Mouse (Mus musculus): ENCODE measurements around the gene Ets2. TPM values are rescaled to one million over a fixed set of nuclear protein-coding genes. Genes with fewer than 3 reads are reported as not detected.

Gene Ets2
- polyA plus RNA-seq, 1 experiment from 2014 or later = 20.9 TPM

DNA sequence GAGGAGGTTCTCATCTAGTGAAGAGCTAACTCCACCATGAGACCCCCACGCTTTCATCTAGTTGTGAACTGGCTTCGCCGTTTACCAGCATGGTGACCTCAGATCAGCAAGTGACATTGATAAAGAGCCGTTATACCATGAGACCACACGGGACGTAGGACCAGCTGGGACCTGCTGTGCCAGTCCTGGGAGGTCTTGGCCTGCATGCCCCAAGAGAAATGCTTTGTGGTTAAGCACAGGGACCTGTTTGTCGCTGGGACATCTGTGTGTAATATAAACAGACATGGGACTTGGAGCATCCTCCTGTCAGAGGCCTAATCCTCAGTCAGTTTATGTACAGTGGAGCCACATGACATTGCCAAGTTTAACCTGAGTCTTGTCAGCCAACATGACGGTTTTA lies 18.7 kb downstream of the Ets2 start:
- H3K4me3 ChIP-seq (replicated peaks; ENCODE audit: low read length) = no peak overlapping the region
- no peak overlapping the region for H3K9ac ChIP-seq (replicated peaks; ENCODE audit: low read depth, low read length)
- peaks cover 21% of the 10 kb centered on the region for H3K36me3 ChIP-seq (ENCODE audit: control insufficient read depth, insufficient read depth)
- 91% methylated on average over 8 of the region's 8 CpGs for WGBS
- H3K4me2 ChIP-seq (ENCODE audit: low read length) = no peak overlapping the region
- ATAC-seq = no peak
- no peak overlapping the region for H3K27ac ChIP-seq (ENCODE audit: low read length)
- peaks cover 2% of the 10 kb centered on the region; the same call in 1 of the 2 replicates for H3K9me3 ChIP-seq (ENCODE audit: control insufficient read depth, low read length)
- H3K4me1 ChIP-seq (replicated peaks; ENCODE audit: control insufficient read depth, insufficient read depth, low read length) = no peaks in the 10 kb centered on the region
- no peaks in the 10 kb centered on the region for H3K27me3 ChIP-seq (replicated peaks; ENCODE audit: control insufficient read depth, insufficient read depth, low read length)

DNA sequence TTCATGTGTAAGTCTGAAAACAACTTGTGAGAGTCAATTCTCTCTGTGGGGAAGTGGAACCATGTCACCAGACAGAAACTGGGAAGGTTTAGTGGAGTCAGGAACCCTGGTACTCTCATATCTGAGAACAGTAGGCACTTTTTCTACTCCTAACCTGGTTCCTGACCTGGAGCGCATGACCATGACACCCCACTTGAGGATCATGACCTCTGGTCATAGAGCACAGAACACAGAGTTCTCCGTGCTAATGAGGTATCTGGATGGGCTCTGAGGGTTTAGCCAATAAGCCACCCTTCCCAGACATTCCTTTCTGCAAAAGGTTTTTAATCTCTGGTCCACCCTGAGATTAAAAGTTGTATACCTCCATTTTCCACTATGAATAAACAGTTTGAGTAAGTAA lies 22.4 kb downstream of the Ets2 start:
- H3K36me3 ChIP-seq (ENCODE audit: control insufficient read depth, insufficient read depth) = peaks cover 3% of the 10 kb centered on the region; the same call in 1 of the 2 replicates
- no peak overlapping the region for H3K27ac ChIP-seq (ENCODE audit: low read length)
- ATAC-seq = no peak
- H3K9ac ChIP-seq (replicated peaks; ENCODE audit: low read depth, low read length) = no peak overlapping the region
- H3K4me2 ChIP-seq (ENCODE audit: low read length) = no peak overlapping the region
- 83% methylated on average over 2 of the region's 2 CpGs for WGBS
- no peaks in the 10 kb centered on the region for H3K27me3 ChIP-seq (replicated peaks; ENCODE audit: control insufficient read depth, insufficient read depth, low read length)
- H3K4me3 ChIP-seq (replicated peaks; ENCODE audit: low read length) = no peak overlapping the region
- peaks cover 2% of the 10 kb centered on the region; the same call in 1 of the 2 replicates for H3K9me3 ChIP-seq (ENCODE audit: control insufficient read depth, low read length)
- no peaks in the 10 kb centered on the region for H3K4me1 ChIP-seq (replicated peaks; ENCODE audit: control insufficient read depth, insufficient read depth, low read length)

DNA sequence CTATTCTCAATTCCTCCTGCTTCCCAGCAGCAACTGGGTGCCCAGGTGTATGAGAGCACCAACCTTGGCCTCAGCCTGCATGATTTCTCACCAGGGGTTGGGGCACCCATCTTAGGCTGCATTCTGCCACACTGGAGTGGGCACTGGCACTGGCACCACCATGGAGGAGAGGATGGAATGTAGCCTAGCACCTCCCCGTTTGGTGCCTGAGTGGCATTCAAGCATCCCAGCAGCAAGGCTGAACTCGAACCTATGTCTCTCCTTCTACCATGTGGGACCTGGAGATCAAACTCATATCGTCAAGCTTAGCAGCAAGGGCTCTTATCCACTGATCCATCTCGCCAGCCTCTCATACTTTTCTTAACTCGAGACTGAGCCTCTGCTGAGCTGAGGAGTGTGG lies 22.9 kb downstream of the Ets2 start:
- Histone ChIP-seq H3K4me3 (replicated peaks; ENCODE audit: low read length) (no peak overlapping the region), H3K4me2 (ENCODE audit: low read length) (no peak overlapping the region), H3K9ac (replicated peaks; ENCODE audit: low read depth, low read length) (no peak overlapping the region), H3K27ac (ENCODE audit: low read length) (no peak overlapping the region), H3K9me3 (ENCODE audit: control insufficient read depth, low read length) (peaks cover 2% of the 10 kb centered on the region; the same call in 1 of the 2 replicates), H3K36me3 (ENCODE audit: control insufficient read depth, insufficient read depth) (peaks cover 3% of the 10 kb centered on the region; the same call in 1 of the 2 replicates), H3K27me3 (replicated peaks; ENCODE audit: control insufficient read depth, insufficient read depth, low read length) (no peaks in the 10 kb centered on the region), H3K4me1 (replicated peaks; ENCODE audit: control insufficient read depth, insufficient read depth, low read length) (no peaks in the 10 kb centered on the region)
- ATAC-seq = no peak
- 83% methylated on average over 5 of the region's 5 CpGs for WGBS

DNA sequence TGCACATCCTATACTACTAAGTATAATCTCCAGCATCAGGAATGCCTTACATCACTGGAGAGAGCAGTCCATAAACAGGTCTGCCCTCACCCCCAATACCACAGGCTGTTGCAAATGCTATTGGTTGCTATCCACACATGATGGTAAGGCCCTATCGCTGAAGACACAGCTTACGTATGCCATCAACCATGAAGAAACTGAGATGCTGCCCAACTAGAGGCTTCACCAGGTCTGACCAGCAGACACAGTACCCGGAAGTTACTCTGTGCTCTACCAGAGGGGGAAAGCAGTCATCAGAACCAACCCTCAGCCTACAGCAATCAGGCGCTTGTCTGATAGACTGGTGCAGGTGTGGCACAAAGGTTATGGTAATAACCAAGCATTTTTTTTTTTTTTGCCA lies 24.9 kb downstream of the Ets2 start:
- Histone ChIP-seq H3K27ac (ENCODE audit: low read length) (no peak overlapping the region), H3K9me3 (ENCODE audit: control insufficient read depth, low read length) (peaks cover 2% of the 10 kb centered on the region; the same call in 1 of the 2 replicates), H3K4me1 (replicated peaks; ENCODE audit: control insufficient read depth, insufficient read depth, low read length) (no peaks in the 10 kb centered on the region), H3K4me3 (replicated peaks; ENCODE audit: low read length) (no peak overlapping the region), H3K36me3 (ENCODE audit: control insufficient read depth, insufficient read depth) (no peaks in the 10 kb centered on the region), H3K9ac (replicated peaks; ENCODE audit: low read depth, low read length) (no peak overlapping the region), H3K4me2 (ENCODE audit: low read length) (no peak overlapping the region), H3K27me3 (replicated peaks; ENCODE audit: control insufficient read depth, insufficient read depth, low read length) (no peaks in the 10 kb centered on the region)
- 96% methylated on average over 4 of the region's 4 CpGs for WGBS
- no peak for ATAC-seq

DNA sequence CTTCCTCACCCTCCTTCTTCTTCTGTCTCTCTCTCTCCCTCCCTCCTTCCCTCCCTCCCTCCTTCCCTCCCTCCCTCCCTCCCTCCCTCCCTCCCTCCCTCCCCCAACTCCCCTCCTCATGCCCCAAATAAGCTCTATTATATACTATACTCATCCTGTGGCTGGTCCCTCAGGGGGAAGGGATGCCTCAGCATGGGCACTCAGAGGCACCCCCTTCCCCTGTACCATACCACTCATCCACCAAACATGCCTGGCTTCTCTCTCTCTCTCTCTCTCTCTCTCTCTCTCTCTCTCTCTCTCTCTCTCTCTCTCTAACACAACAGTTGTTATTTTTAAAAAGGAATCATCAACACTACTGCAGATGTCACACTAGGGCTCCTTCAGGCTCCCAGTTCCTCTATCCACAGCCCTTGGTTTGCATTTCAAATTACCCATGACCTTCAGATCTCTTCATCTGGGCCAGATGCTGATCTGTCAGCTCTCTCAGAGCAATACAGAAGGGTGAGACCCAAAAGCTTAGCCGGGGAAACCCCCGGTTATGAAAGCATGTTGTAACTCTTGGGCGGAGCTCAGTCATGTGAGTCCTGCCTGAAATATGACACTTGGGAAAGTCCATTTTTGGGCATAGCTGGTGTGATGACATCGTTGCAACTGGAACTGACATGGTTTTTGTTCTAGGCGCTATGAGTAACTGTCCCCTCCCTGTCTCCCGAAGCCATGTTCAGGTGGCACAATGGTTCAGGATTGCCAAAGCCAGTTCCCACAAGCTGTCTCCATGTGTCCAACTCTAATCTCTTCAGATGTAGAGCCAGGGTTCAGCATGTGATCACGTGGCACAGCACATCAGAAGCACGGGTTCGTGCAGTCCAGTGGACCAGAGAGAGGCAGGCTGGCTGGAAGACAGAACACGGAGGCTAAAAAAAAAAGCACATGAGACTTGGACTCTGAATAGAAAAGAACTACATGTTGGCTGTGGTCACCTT lies 26.9 kb downstream of the Ets2 start:
- no peak for ATAC-seq
- H3K4me1 ChIP-seq (replicated peaks; ENCODE audit: control insufficient read depth, insufficient read depth, low read length) = no peaks in the 10 kb centered on the region
- peaks cover 2% of the 10 kb centered on the region; the same call in 1 of the 2 replicates for H3K9me3 ChIP-seq (ENCODE audit: control insufficient read depth, low read length)
- 81% methylated on average over 10 of the region's 10 CpGs for WGBS
- H3K4me2 ChIP-seq (ENCODE audit: low read length) = no peak overlapping the region
- no peak overlapping the region for H3K9ac ChIP-seq (replicated peaks; ENCODE audit: low read depth, low read length)
- H3K36me3 ChIP-seq (ENCODE audit: control insufficient read depth, insufficient read depth) = no peaks in the 10 kb centered on the region
- no peak overlapping the region for H3K27ac ChIP-seq (ENCODE audit: low read length)
- no peaks in the 10 kb centered on the region; the same call in 1 of the 2 replicates for H3K27me3 ChIP-seq (replicated peaks; ENCODE audit: control insufficient read depth, insufficient read depth, low read length)
- no peak overlapping the region for H3K4me3 ChIP-seq (replicated peaks; ENCODE audit: low read length)

DNA sequence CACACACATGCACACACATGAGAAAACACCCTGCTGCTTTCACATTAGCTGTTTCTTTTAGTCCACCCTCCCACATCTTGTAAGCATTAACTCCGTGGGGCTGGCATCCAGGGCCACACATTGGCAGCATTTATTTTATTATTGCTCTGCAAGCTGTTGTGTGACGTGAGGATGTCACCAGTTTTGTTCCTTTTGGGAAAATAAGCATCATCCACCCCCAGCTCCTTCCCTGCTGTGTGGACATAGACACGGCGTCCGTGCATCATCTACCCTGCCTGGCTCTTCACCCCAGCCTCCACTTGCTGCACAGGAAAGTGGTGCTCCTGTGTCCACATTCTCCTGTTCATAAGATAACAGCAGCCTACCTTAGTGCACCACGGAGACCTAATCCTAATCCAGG lies 27.9 kb downstream of the Ets2 start:
- no peaks in the 10 kb centered on the region for H3K4me1 ChIP-seq (replicated peaks; ENCODE audit: control insufficient read depth, insufficient read depth, low read length)
- 68% methylated on average over 6 of the region's 6 CpGs for WGBS
- peaks cover 2% of the 10 kb centered on the region; the same call in 1 of the 2 replicates for H3K9me3 ChIP-seq (ENCODE audit: control insufficient read depth, low read length)
- no peaks in the 10 kb centered on the region for H3K36me3 ChIP-seq (ENCODE audit: control insufficient read depth, insufficient read depth)
- H3K4me2 ChIP-seq (ENCODE audit: low read length) = no peak overlapping the region
- no peak for ATAC-seq
- no peak overlapping the region for H3K4me3 ChIP-seq (replicated peaks; ENCODE audit: low read length)
- no peak overlapping the region for H3K27ac ChIP-seq (ENCODE audit: low read length)
- H3K27me3 ChIP-seq (replicated peaks; ENCODE audit: control insufficient read depth, insufficient read depth, low read length) = no peaks in the 10 kb centered on the region; the same call in 1 of the 2 replicates
- H3K9ac ChIP-seq (replicated peaks; ENCODE audit: low read depth, low read length) = no peak overlapping the region

DNA sequence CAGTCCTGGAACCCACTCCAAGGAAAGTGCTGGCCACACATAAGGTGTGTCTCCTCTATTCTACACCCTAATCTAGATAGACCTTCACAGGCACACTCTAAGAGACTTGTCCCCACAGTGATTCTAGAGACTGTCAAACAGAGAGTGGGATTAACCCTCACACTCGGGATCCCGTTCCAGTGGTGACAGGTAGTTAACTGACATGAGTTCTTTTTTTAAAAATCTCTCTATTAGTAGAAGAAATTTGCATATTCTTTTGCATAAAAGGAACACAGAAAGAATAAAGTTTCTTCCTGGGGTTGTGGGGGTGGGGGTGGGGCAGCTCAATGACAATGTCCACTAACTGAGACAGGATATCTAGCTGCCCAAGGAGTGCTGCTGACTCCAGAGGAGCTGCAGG lies 32.9 kb downstream of the Ets2 start:
- WGBS = 52% methylated on average over 2 of the region's 2 CpGs
- H3K4me1 ChIP-seq (replicated peaks; ENCODE audit: control insufficient read depth, insufficient read depth, low read length) = peaks cover 2% of the 10 kb centered on the region; the same call in 1 of the 2 replicates
- H3K9me3 ChIP-seq (ENCODE audit: control insufficient read depth, low read length) = peaks cover 2% of the 10 kb centered on the region; the same call in 1 of the 2 replicates
- H3K9ac ChIP-seq (replicated peaks; ENCODE audit: low read depth, low read length) = no peak overlapping the region
- no peak overlapping the region for H3K27ac ChIP-seq (ENCODE audit: low read length)
- no peaks in the 10 kb centered on the region for H3K36me3 ChIP-seq (ENCODE audit: control insufficient read depth, insufficient read depth)
- H3K27me3 ChIP-seq (replicated peaks; ENCODE audit: control insufficient read depth, insufficient read depth, low read length) = no peaks in the 10 kb centered on the region; the same call in 1 of the 2 replicates
- H3K4me2 ChIP-seq (ENCODE audit: low read length) = no peak overlapping the region
- ATAC-seq = no peak
- H3K4me3 ChIP-seq (replicated peaks; ENCODE audit: low read length) = no peak overlapping the region

DNA sequence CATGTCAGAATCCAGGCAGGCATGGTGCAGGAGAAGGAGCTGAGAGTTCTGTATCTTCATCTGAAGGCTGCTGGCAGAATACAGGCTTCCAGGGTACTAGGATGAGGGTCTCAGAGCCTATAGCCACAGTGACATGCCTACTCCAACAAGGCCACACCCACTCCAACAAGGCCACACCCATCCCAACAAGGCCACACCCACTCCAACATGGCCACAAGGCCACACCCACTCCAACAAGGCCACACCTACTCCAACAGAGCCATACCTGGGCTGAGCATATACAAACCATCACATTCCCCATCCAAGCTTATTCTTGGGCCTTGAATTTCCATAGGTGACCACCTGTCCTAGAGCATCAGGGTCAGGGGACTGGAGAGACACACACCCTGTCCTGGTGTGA lies 34.2 kb downstream of the Ets2 start:
- H3K4me3 ChIP-seq (replicated peaks; ENCODE audit: low read length) = no peak overlapping the region
- H3K36me3 ChIP-seq (ENCODE audit: control insufficient read depth, insufficient read depth) = no peaks in the 10 kb centered on the region
- H3K4me2 ChIP-seq (ENCODE audit: low read length) = no peak overlapping the region
- peaks cover 2% of the 10 kb centered on the region; the same call in 1 of the 2 replicates for H3K4me1 ChIP-seq (replicated peaks; ENCODE audit: control insufficient read depth, insufficient read depth, low read length)
- no peaks in the 10 kb centered on the region; the same call in 1 of the 2 replicates for H3K27me3 ChIP-seq (replicated peaks; ENCODE audit: control insufficient read depth, insufficient read depth, low read length)
- no peak for ATAC-seq
- H3K27ac ChIP-seq (ENCODE audit: low read length) = no peak overlapping the region
- no peak overlapping the region for H3K9ac ChIP-seq (replicated peaks; ENCODE audit: low read depth, low read length)
- peaks cover 2% of the 10 kb centered on the region; the same call in 1 of the 2 replicates for H3K9me3 ChIP-seq (ENCODE audit: control insufficient read depth, low read length)

DNA sequence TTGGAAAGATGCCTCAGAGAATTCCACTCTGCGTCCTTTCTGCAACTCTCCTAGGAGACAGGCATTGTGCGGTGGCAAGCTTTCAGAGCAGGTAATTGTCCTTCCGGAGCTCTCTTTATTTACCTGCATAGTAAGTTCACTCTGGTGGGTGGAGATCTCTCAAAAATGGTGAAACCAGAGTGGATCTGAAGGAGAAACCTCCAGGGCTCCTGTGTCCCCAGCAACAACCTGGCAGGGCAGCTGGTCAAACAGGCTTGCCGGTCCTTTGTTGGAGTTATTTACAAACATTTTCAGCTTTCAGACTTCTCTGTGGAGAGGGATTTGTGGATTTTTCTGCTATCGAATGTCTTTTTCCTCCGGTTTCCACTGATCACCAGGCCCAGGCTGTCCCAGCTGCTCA lies 34.6 kb downstream of the Ets2 start:
- Histone ChIP-seq H3K27ac (ENCODE audit: low read length) (no peak overlapping the region), H3K4me3 (replicated peaks; ENCODE audit: low read length) (no peak overlapping the region), H3K4me2 (ENCODE audit: low read length) (no peak overlapping the region), H3K4me1 (replicated peaks; ENCODE audit: control insufficient read depth, insufficient read depth, low read length) (peaks cover 2% of the 10 kb centered on the region; the same call in 1 of the 2 replicates), H3K36me3 (ENCODE audit: control insufficient read depth, insufficient read depth) (no peaks in the 10 kb centered on the region), H3K9ac (replicated peaks; ENCODE audit: low read depth, low read length) (no peak overlapping the region), H3K27me3 (replicated peaks; ENCODE audit: control insufficient read depth, insufficient read depth, low read length) (no peaks in the 10 kb centered on the region; the same call in 1 of the 2 replicates), H3K9me3 (ENCODE audit: control insufficient read depth, low read length) (peaks cover 2% of the 10 kb centered on the region; the same call in 1 of the 2 replicates)
- no peak for ATAC-seq
- 95% methylated on average over 6 of the region's 6 CpGs for WGBS
